Mouse (Mus musculus) embryonic facial prominence, embryonic 12.5 days (tissue): ENCODE results near the gene Glo1. TPM values are rescaled to one million over a fixed set of nuclear protein-coding genes. Genes with fewer than 3 reads are reported as not detected.

ENCODE experiments used
- ATAC-seq: fragments of 200-750 bp; cut with Nextera tagmentation; 2 replicates; pipeline ENCODE4 v1.8.0; 2017; ENCODE audit not compliant: insufficient number of reproducible peaks, insufficient read depth, low FRiP score, low TSS enrichment
- H3K27ac ChIP-seq: fragments of 300-500 bp; sonication (generic); 2 replicates; pipeline ENCODE4 v1.5.1; 2016; ENCODE audit warnings: mild to moderate bottlenecking
- H3K27me3 ChIP-seq: fragments of 300-500 bp; sonication (generic); 2 replicates; pipeline ENCODE4 v1.6.1; 2016; ENCODE audit warnings: mild to moderate bottlenecking, moderate library complexity
- H3K36me3 ChIP-seq: fragments of 300-500 bp; sonication (generic); 2 replicates; pipeline ENCODE4 v1.6.1; 2016; ENCODE audit warnings: mild to moderate bottlenecking
- H3K4me1 ChIP-seq: fragments of 300-500 bp; sonication (generic); 2 replicates; pipeline ENCODE4 v1.6.1; 2016
- H3K4me2 ChIP-seq: fragments of 300-500 bp; sonication (generic); replicated peaks from 2 replicates; pipeline ENCODE4 v1.6.1; 2016; ENCODE audit warnings: mild to moderate bottlenecking, moderate library complexity
- H3K4me3 ChIP-seq: fragments of 300-500 bp; sonication (generic); 2 replicates; pipeline ENCODE4 v1.5.1; 2016; ENCODE audit warnings: mild to moderate bottlenecking
- H3K9ac ChIP-seq: fragments of 300-500 bp; sonication (generic); 2 replicates; pipeline ENCODE4 v1.6.1; 2016; ENCODE audit warnings: mild to moderate bottlenecking, moderate library complexity
- H3K9me3 ChIP-seq: fragments of 300-500 bp; sonication (generic); 2 replicates; pipeline ENCODE4 v1.6.1; 2016; ENCODE audit warnings: mild to moderate bottlenecking, moderate library complexity
- WGBS: fragments of 180-500 bp; shearing (Covaris S2); methylation state at CpG from one replicate; pipeline ENCODE4 v1.1.7; 2016; 5-methylcytosine and 5-hydroxymethylcytosine counted together
- polyA plus RNA-seq: library from polyadenylated mRNA; unstranded; fragments of >200 nt; fragmentation: Nextera tagmentation; extraction: Ambion mirVana; gene quantifications from 2 replicates; pipeline ENCODE4 v1.2.1, GENCODE M21; 2016

The Glo1 gene
- polyA plus RNA-seq, 1 experiment from 2014 or later, result 218 TPM

DNA sequence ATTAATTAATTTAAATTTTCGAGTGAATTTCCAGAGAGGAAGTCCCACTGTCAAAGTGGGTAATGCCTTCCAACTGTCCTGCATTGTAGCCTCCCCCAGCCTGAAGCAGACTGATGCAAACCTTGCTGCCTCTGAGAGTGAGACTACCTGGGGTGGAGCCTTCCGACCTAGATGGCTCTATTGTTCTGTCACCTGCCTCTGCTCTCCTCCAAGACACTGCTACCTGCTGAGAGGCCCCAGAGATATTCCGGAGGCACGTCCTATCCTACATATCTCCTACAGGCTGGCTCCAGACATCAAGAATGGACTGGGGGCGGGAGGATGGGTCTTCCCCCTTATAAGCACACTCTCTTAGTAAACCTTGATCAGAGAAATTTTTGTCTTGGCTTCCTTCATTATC is 28.4 kb downstream of the Glo1 start:
- H3K4me3 ChIP-seq, result no peak overlapping the region
- H3K27ac ChIP-seq, result no peak overlapping the region
- H3K4me2 ChIP-seq, result no peak overlapping the region
- ATAC-seq, result no peak
- no peaks in the 10 kb centered on the region; the same call in 1 of the 2 replicates for H3K4me1 ChIP-seq
- no peaks in the 10 kb centered on the region for H3K9me3 ChIP-seq
- 86% methylated on average over 5 of the region's 5 CpGs for WGBS
- H3K9ac ChIP-seq, result no peak overlapping the region
- peaks cover 66% of the 10 kb centered on the region for H3K36me3 ChIP-seq
- H3K27me3 ChIP-seq, result no peaks in the 10 kb centered on the region

DNA sequence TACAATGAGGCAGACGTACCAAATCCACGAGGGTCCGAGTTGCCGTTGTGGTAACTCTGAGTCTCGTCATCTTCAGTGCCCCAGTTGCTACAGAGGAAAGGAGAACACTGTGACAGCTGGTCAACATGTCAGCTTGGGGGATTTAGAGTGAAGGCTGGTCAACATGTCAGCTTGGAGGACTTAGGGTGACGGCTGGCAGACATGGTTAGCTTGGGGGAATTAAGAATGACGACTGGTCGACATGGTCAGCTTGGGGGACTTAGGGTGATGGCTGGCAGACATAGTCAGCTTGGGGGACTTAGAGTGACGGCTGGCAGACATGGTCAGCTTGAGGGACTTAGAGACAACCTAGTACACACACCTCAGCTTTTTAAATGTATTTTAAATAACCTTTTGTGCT is 28.9 kb downstream of the Glo1 start:
- whole genome bisulfite sequencing, result 93% methylated on average over 9 of the region's 9 CpGs
- no peak for ATAC-seq
- no peak overlapping the region for H3K9ac ChIP-seq
- no peaks in the 10 kb centered on the region; the same call in 1 of the 2 replicates for H3K4me1 ChIP-seq
- H3K4me2 ChIP-seq, result no peak overlapping the region
- no peak overlapping the region for H3K4me3 ChIP-seq
- no peaks in the 10 kb centered on the region for H3K27me3 ChIP-seq
- H3K36me3 ChIP-seq, result peaks cover 66% of the 10 kb centered on the region
- H3K9me3 ChIP-seq, result no peaks in the 10 kb centered on the region
- no peak overlapping the region for H3K27ac ChIP-seq

GRCm38 (mm10) chr17:30594846-30595245 is 31.8 kb downstream of the Glo1 start:
- 0 out of 2 replicates have a peak overlapping the region, but pooled peaks have one; percentile 12 for H3K27ac ChIP-seq
- H3K4me1 ChIP-seq, result no peaks in the 10 kb centered on the region; the same call in 1 of the 2 replicates
- no peaks in the 10 kb centered on the region for H3K9me3 ChIP-seq
- no peak for ATAC-seq
- H3K36me3 ChIP-seq, result peaks cover 42% of the 10 kb centered on the region
- no peaks in the 10 kb centered on the region for H3K27me3 ChIP-seq
- no peak overlapping the region for H3K9ac ChIP-seq
- WGBS, result 29% methylated on average over 6 of the region's 6 CpGs
- H3K4me3 ChIP-seq, result no peak overlapping the region
- no peak overlapping the region for H3K4me2 ChIP-seq

DNA sequence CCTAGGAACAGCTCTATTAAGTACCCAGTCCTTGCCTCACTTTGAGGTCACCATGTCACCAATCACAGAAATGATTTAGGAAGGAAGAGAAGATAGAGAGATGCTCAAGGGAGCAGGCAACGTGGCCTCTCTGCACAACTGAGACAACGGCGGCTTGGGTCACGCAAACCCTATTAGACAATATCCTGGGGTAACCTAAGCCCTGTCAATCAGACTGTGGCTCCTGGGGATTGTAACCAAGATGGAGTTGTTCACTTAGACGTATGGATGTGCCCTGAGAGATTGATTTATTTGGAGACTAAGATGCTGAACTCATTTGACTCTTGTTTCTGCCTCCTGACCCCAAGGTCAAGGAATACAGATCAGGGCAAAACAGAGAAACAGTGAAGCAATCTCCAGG is 32.3 kb downstream of the Glo1 start:
- peaks cover 38% of the 10 kb centered on the region for H3K36me3 ChIP-seq
- H3K9me3 ChIP-seq, result no peaks in the 10 kb centered on the region
- H3K4me3 ChIP-seq, result no peak overlapping the region
- WGBS, result 21% methylated on average over 5 of the region's 5 CpGs
- H3K4me2 ChIP-seq, result no peak overlapping the region
- no peaks in the 10 kb centered on the region for H3K27me3 ChIP-seq
- no peak overlapping the region for H3K9ac ChIP-seq
- H3K4me1 ChIP-seq, result no peaks in the 10 kb centered on the region; the same call in 1 of the 2 replicates
- ATAC-seq, result no peak
- 0 out of 2 replicates have a peak overlapping the region, but pooled peaks have one; percentile 12 for H3K27ac ChIP-seq

DNA sequence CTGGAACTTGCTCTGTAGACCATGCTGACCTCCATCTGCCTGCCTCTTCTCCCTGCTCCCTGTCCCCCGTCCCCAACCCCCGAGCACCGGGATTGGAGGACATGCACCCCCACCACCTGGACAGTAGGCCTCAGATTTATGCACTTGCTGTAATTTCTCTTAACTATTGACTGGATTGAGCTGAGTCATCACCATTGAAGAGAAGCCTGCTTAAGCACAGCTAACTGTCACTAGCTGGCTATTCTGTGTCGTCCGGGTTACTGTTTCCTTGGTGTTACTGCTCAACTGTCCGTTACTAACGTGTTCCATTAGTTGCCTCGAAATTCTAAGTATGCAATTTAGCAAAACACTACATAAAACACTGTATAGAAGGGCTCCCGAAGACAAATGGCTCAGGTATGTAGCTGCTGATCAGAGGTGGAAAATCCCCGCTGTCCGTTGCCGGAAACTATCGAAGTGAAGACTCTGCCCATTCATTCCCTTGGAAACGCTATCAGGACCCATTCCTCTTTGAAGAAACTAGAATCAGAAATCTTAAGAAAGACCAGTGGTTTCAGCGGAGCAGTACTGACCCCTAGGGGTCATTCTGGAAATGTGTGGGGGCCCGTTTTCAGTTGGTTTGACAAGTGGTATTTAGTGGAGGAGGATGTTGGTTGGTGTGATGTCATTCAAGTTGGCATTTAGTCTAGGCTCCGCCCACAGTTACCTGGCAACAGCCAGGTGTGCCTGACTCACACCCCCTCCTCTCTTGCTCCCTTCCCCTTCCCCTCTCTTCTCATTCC is 36.1 kb downstream of the Glo1 start:
- ATAC-seq, result no peak
- Histone ChIP-seq H3K4me1 (no peaks in the 10 kb centered on the region; the same call in 1 of the 2 replicates), H3K9me3 (no peaks in the 10 kb centered on the region), H3K4me3 (no peak overlapping the region), H3K36me3 (peaks cover 7% of the 10 kb centered on the region), H3K27me3 (no peaks in the 10 kb centered on the region), H3K4me2 (no peak overlapping the region), H3K9ac (no peak overlapping the region), H3K27ac (no peak overlapping the region)
- WGBS, result 62% methylated on average over 17 of the region's 17 CpGs

- no peak overlapping the region for H3K27ac ChIP-seq
- H3K9ac ChIP-seq, result no peak overlapping the region
- no peaks in the 10 kb centered on the region for H3K27me3 ChIP-seq
- no peak for ATAC-seq
- H3K4me2 ChIP-seq, result no peak overlapping the region
- no peak overlapping the region for H3K4me3 ChIP-seq
- H3K36me3 ChIP-seq, result no peaks in the 10 kb centered on the region
- no peaks in the 10 kb centered on the region for H3K4me1 ChIP-seq
- H3K9me3 ChIP-seq, result no peaks in the 10 kb centered on the region
- 82% methylated on average over 2 of the region's 2 CpGs for WGBS
Observed at GRCm38 (mm10) chr17:30583258-30584001, 43.2 kb downstream of the Glo1 start.

GRCm38 (mm10) chr17:30582313-30582712 is 44.4 kb downstream of the Glo1 start:
- 83% methylated on average over 3 of the region's 3 CpGs for WGBS

GRCm38 (mm10) chr17:30581201-30581600 is 45.5 kb downstream of the Glo1 start:
- WGBS, result 84% methylated on average over 6 of the region's 6 CpGs
- no peak overlapping the region for H3K9ac ChIP-seq
- no peaks in the 10 kb centered on the region for H3K9me3 ChIP-seq
- 0 out of 2 replicates have a peak, but pooled peaks cover 5% of the 10 kb centered on the region for H3K4me1 ChIP-seq
- H3K4me2 ChIP-seq, result no peak overlapping the region
- no peak overlapping the region for H3K4me3 ChIP-seq
- no peak for ATAC-seq
- H3K36me3 ChIP-seq, result no peaks in the 10 kb centered on the region
- H3K27ac ChIP-seq, result no peak overlapping the region
- H3K27me3 ChIP-seq, result no peaks in the 10 kb centered on the region

More at GRCm38 (mm10) chr17:30582313-30582712, 44.4 kb downstream of the Glo1 start:
- Histone ChIP-seq H3K4me2 (no peak overlapping the region), H3K4me3 (no peak overlapping the region), H3K4me1 (no peaks in the 10 kb centered on the region), H3K27ac (no peak overlapping the region), H3K9me3 (no peaks in the 10 kb centered on the region), H3K27me3 (no peaks in the 10 kb centered on the region), H3K36me3 (no peaks in the 10 kb centered on the region), H3K9ac (no peak overlapping the region)
- ATAC-seq, result no peak

- Histone ChIP-seq H3K36me3 (no peaks in the 10 kb centered on the region), H3K27me3 (no peaks in the 10 kb centered on the region), H3K9me3 (no peaks in the 10 kb centered on the region), H3K27ac (no peak overlapping the region), H3K4me3 (no peak overlapping the region), H3K4me1 (0 out of 2 replicates have a peak, but pooled peaks cover 5% of the 10 kb centered on the region), H3K4me2 (no peak overlapping the region), H3K9ac (no peak overlapping the region)
- WGBS, result 55% methylated on average over 1 of the region's 1 CpGs
- ATAC-seq, result no peak
Observed at GRCm38 (mm10) chr17:30580781-30581180, 45.9 kb downstream of the Glo1 start.

DNA sequence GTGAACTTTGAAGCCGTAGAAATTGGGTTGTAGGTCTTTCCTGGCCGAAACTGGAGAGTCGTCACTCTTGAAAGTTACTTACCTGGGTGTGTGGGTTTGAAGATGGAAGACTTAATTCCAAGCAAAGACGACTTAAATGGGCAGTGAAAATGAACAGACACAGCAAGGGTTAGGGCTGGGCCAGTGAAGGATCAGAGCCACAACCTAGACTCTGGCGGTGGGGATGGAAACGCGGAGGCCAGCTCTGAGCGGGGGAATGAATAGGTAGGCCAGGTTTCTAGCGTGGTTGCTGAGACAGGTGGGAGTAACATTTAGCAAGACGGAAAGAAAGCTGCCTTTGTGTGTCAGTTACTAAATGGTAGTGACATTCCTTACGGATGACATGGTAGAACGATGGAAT is 49.7 kb downstream of the Glo1 start:
- Histone ChIP-seq H3K36me3 (no peaks in the 10 kb centered on the region), H3K27me3 (no peaks in the 10 kb centered on the region), H3K27ac (0 out of 2 replicates have a peak overlapping the region, but pooled peaks have one; percentile 85), H3K9me3 (no peaks in the 10 kb centered on the region), H3K9ac (peak overlapping the region; percentile 72), H3K4me2 (peak overlapping the region; percentile 70), H3K4me1 (peaks cover 13% of the 10 kb centered on the region; the same call in 1 of the 2 replicates), H3K4me3 (peak overlapping the region; percentile 83)
- WGBS, result 59% methylated on average over 12 of the region's 12 CpGs
- ATAC-seq, result peak; percentile 7; the same call in 1 of the 2 replicates

GRCm38 (mm10) chr17:30575941-30576773 is 50.5 kb downstream of the Glo1 start, which contains the start of gene Btbd9:
TSS of gene Btbd9 (minus strand) at chr17:30576488.
- H3K4me3 ChIP-seq, result peak within 1 kb of the TSS; percentile 83
- H3K4me2 ChIP-seq, result peak within 1 kb of the TSS; percentile 70
- 1% methylated on average over 91 of the region's 94 CpGs for WGBS
- H3K4me1 ChIP-seq, result peaks cover 13% of the 10 kb centered on the region; the same call in 1 of the 2 replicates
- peak; percentile 87 for ATAC-seq
- no peaks in the 10 kb centered on the region for H3K36me3 ChIP-seq
- H3K27ac ChIP-seq, result peak within 1 kb of the TSS; percentile 85
- no peaks in the 10 kb centered on the region for H3K9me3 ChIP-seq
- H3K27me3 ChIP-seq, result no peaks in the 10 kb centered on the region
- peak within 1 kb of the TSS; percentile 72 for H3K9ac ChIP-seq
